Mouse (Mus musculus) kidney, embryonic 16.5 days (tissue): ENCODE measurements at regions not wholly inside any gene's neighbourhood (a gene's known extent, or its start where the extent isn't known, plus 50 kb on each side); places are given as distances from the start of the nearest gene placed in this dataset.
"Not testable (repeated sequence)": the region's sequence is repeated elsewhere in the genome, so short reads cannot be mapped to it uniquely, and the experiment has no call there.

ENCODE experiments used
- ATAC-seq: fragments of 200-750 bp; cut with Nextera tagmentation; 2 replicates; pipeline ENCODE4 v1.8.0; 2017; ENCODE audit warnings: moderate TSS enrichment; ENCODE audit not compliant: low FRiP score, low TSS enrichment
- H3K27ac ChIP-seq: fragments of 300-500 bp; sonication (generic); 2 replicates; pipeline ENCODE4 v1.5.1; 2014; ENCODE audit warnings: low read length
- H3K27me3 ChIP-seq: fragments of 300-500 bp; sonication (generic); 2 replicates; pipeline ENCODE4 v1.6.1; 2014; ENCODE audit warnings: low read length, control low read depth, mixed read lengths; ENCODE audit not compliant: insufficient read depth
- H3K36me3 ChIP-seq: fragments of 300-500 bp; sonication (generic); 2 replicates; pipeline ENCODE4 v1.6.1; 2014; ENCODE audit warnings: low read length, control low read depth, mixed read lengths; ENCODE audit not compliant: insufficient read depth
- H3K4me1 ChIP-seq: fragments of 300-500 bp; sonication (generic); 2 replicates; pipeline ENCODE4 v1.6.1; 2014; ENCODE audit warnings: low read length, control low read depth, mixed read lengths; ENCODE audit not compliant: insufficient read depth
- H3K4me2 ChIP-seq: fragments of 300-500 bp; sonication (generic); replicated peaks from 2 replicates; pipeline ENCODE4 v1.6.1; 2014; ENCODE audit warnings: low read depth, low read length
- H3K4me3 ChIP-seq: fragments of 300-500 bp; sonication (generic); 2 replicates; pipeline ENCODE4 v1.5.1; 2014; ENCODE audit warnings: mild to moderate bottlenecking, low read length
- H3K9ac ChIP-seq: fragments of 300-500 bp; sonication (generic); replicated peaks from 2 replicates; pipeline ENCODE4 v1.6.1; 2014; ENCODE audit warnings: low read length
- H3K9me3 ChIP-seq: fragments of 300-500 bp; sonication (generic); 2 replicates; pipeline ENCODE4 v1.6.1; 2016; ENCODE audit warnings: low read length, control low read depth
- WGBS: fragments of 180-500 bp; shearing (Covaris S2); extraction: QIAGEN DNeasy Blood & Tissue Kit; methylation state at CpG from one replicate; pipeline ENCODE4 v1.1.7; 2014; 5-methylcytosine and 5-hydroxymethylcytosine counted together

DNA sequence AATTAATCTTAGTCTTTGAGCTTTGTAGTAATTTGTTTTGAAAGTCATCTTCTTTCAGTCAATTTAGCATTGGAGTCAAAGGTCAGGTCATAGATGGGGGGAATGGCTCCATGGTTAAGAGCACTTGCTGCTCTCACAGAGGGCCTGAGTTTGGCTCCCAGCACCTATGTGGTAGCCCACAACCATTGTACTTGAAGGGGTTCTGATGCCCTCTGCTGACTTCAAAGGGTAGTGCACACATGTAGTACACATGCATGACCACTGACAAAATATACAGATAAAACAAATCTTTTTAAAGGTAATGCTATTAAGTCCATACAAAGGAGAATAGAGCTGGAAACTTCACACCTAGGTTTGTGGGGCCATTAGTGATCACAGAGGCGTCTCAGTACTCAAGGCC is 111.7 kb upstream of the Smlr1 start:
- H3K9ac ChIP-seq, result no peak overlapping the region
- no peaks in the 10 kb centered on the region for H3K27me3 ChIP-seq
- H3K36me3 ChIP-seq, result no peaks in the 10 kb centered on the region
- no peak overlapping the region for H3K27ac ChIP-seq
- no peak overlapping the region for H3K4me3 ChIP-seq
- WGBS, result 67% methylated on average over 1 of the region's 1 CpGs
- no peak overlapping the region for H3K4me2 ChIP-seq
- no peak for ATAC-seq
- no peaks in the 10 kb centered on the region for H3K9me3 ChIP-seq
- 0 out of 2 replicates have a peak, but pooled peaks cover 4% of the 10 kb centered on the region for H3K4me1 ChIP-seq

DNA sequence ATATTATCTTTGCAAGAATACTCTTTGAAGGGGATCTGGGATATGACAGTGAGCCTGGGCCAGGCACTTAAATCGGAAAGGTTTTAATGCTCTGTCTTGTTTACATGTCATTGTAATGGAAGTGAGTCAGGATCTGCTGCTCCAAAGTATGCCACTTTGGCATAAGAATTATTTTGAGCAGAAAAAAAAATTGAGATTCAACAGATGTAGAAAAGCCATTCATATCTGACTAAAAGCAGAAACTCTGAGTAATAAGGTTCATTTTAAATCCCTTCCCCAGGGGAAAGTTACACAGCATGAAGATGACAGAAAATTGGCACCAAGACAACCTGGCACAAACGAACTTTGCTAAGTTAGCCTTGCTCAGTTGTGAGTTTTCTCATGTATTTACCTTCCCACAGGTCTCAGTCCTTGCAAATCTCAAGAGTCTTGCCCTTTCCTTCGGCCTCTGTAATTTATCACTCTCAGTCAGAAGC is 107.5 kb upstream of the Smlr1 start:
- H3K4me2 ChIP-seq, result no peak overlapping the region
- 36% methylated on average over 3 of the region's 3 CpGs for WGBS
- no peaks in the 10 kb centered on the region for H3K27me3 ChIP-seq
- no peak overlapping the region; the same call in 1 of the 2 replicates for H3K27ac ChIP-seq
- H3K4me3 ChIP-seq, result no peak overlapping the region
- H3K9ac ChIP-seq, result no peak overlapping the region
- no peak for ATAC-seq
- 0 out of 2 replicates have a peak, but pooled peaks cover 2% of the 10 kb centered on the region for H3K4me1 ChIP-seq
- H3K36me3 ChIP-seq, result no peaks in the 10 kb centered on the region
- no peaks in the 10 kb centered on the region for H3K9me3 ChIP-seq

DNA sequence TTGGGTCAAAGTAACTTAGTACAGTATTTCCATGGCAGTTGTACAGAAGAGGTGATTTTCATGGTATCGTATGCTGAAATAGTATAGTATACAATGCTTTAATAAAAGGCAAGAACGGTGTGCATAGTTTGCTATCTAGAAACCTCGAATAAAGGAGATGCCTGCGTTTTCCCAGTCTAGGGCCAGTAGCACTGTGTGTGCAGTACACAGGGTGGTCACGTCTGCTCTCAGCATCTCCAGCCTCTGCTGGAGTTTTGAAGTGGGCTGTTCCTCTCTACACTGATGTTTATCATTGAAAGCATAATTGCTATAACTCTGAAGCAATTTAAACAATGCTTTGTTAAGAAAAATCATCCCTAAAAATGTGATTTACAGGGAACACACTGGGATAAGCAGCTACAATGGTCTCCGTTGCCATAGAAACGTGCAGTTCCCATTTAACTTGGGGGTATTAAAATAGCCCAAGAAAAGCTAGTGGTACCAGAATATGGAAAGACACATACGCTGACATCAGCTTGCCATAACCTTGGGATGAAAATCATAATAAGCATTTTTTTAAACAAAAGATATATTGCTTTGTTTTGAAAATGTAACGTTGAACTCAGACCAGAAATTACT is 106.1 kb upstream of the Smlr1 start:
- Histone ChIP-seq H3K4me1 (0 out of 2 replicates have a peak, but pooled peaks cover 2% of the 10 kb centered on the region), H3K27ac (no peak overlapping the region), H3K9me3 (no peaks in the 10 kb centered on the region), H3K4me3 (no peak overlapping the region), H3K36me3 (no peaks in the 10 kb centered on the region), H3K27me3 (no peaks in the 10 kb centered on the region), H3K9ac (no peak overlapping the region), H3K4me2 (no peak overlapping the region)
- WGBS, result 85% methylated on average over 9 of the region's 9 CpGs
- ATAC-seq, result no peak

- Histone ChIP-seq H3K9ac (no peak overlapping the region), H3K36me3 (no peaks in the 10 kb centered on the region), H3K4me3 (no peak overlapping the region), H3K27ac (no peak overlapping the region), H3K27me3 (no peaks in the 10 kb centered on the region), H3K4me2 (no peak overlapping the region), H3K4me1 (no peaks in the 10 kb centered on the region), H3K9me3 (no peaks in the 10 kb centered on the region)
- ATAC-seq, result no peak
- WGBS, result 60% methylated on average over 4 of the region's 4 CpGs
Observed at GRCm38 (mm10) chr10:25633058-25633614, 97.1 kb upstream of the Smlr1 start.

DNA sequence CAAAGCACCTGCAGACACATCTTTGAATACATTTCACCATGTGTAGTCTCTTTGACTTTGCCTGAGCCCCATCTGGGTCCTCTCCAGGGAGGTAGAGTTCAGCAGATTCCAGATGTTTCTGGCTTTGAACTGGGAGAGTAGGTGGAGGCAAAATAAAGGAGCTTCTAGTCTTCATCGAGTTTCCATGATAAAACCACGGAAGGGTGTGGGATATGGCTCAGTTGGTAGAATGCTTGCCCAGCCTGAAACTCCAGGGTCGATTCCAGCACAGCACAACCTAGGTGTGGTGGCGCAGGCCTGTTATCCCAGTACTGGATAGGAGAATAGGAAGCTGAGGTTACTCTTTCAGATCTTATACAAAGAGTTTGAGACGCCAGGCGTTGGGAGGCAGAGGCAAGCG is 96.2 kb upstream of the Smlr1 start:
- H3K27me3 ChIP-seq, result no peaks in the 10 kb centered on the region
- ATAC-seq, result no peak
- H3K27ac ChIP-seq, result no peak overlapping the region
- no peaks in the 10 kb centered on the region for H3K4me1 ChIP-seq
- H3K4me2 ChIP-seq, result no peak overlapping the region
- H3K9me3 ChIP-seq, result no peaks in the 10 kb centered on the region
- no peak overlapping the region for H3K4me3 ChIP-seq
- no peaks in the 10 kb centered on the region for H3K36me3 ChIP-seq
- H3K9ac ChIP-seq, result no peak overlapping the region
- 88% methylated on average over 7 of the region's 7 CpGs for WGBS

- 82% methylated on average over 5 of the region's 5 CpGs for WGBS
- ATAC-seq, result no peak
Observed at GRCm38 (mm10) chr10:25622585-25622984, 86.5 kb upstream of the Smlr1 start.

DNA sequence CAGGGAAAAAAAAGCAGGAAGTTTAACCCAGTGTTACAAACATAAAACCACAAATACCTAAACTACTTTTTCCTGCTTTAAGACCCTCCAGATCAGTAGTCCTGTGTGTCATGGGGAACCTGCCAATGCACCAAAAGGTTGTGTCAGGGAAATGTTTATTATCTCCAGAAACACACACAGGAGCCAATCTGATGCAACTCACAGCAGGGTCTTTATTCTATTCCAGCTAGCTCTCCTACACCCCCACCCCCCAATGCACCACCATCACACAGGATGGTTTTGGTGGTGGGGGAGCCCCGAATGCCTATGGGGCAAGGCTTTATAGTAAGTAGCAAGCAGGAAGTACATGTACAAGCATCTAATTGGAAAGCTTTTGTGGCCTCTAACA is 85.7 kb upstream of the Smlr1 start:
- H3K27me3 ChIP-seq, H3K9me3 ChIP-seq, H3K4me2 ChIP-seq, H3K4me1 ChIP-seq, H3K9ac ChIP-seq, H3K36me3 ChIP-seq, ATAC-seq, H3K4me3 ChIP-seq: not testable (repeated sequence)
- H3K27ac ChIP-seq, result 0 out of 2 replicates have a peak overlapping the region, but pooled peaks have one; percentile 38
- WGBS, result 70% methylated on average over 1 of the region's 1 CpGs

More at GRCm38 (mm10) chr10:25622585-25622984, 86.5 kb upstream of the Smlr1 start:
- no peak overlapping the region for H3K27ac ChIP-seq
- no peak overlapping the region for H3K4me3 ChIP-seq
- no peaks in the 10 kb centered on the region for H3K36me3 ChIP-seq
- no peak overlapping the region for H3K9ac ChIP-seq
- no peaks in the 10 kb centered on the region for H3K9me3 ChIP-seq
- no peak overlapping the region for H3K4me2 ChIP-seq
- H3K27me3 ChIP-seq, result no peaks in the 10 kb centered on the region
- no peaks in the 10 kb centered on the region for H3K4me1 ChIP-seq

DNA sequence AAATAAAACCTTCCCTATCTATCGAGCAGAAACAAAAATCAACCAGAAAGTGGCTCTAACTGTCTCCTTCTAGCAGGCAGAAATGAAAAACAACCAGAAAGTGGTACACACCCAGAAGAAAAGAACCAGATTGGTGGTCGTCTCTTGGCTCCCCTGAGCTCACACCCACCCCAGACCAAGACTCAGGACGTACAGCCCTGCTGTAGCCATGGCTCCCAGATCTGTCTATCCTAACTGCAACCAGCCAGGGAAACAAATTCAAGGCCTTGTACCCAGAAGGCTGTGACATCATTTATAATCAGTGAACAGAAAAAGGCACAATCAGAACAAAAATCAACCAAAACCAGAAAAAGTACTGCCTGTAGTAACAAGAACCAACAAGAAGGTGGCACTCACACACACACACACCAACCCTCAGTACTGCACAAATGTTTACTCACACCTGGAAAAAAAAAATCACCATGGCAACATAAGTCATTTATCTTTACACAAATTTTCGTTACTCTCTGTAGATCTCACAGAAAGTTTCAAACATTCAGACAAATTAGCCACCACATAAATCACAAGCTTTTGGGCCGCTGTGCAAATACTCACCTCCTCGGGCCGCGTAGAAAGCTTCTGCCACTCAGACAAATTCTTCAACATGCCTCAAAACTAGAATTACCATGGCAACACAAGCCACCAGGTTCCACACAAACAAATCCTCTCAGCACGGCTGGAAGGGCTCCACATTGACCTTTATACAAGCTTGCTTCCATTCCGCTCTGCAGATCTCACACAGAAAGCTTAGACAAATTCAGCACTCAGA is 85.1 kb upstream of the Smlr1 start:
- Histone ChIP-seq H3K9me3 (no peaks in the 10 kb centered on the region), H3K4me3 (no peak overlapping the region), H3K27ac (no peak overlapping the region), H3K36me3 (no peaks in the 10 kb centered on the region), H3K4me1 (no peaks in the 10 kb centered on the region), H3K4me2 (no peak overlapping the region), H3K27me3 (no peaks in the 10 kb centered on the region), H3K9ac (no peak overlapping the region)
- WGBS, result 47% methylated on average over 10 of the region's 10 CpGs
- peak; percentile 35; the same call in 1 of the 2 replicates for ATAC-seq

- Histone ChIP-seq H3K4me3 (no peak overlapping the region), H3K27ac (no peak overlapping the region), H3K4me2 (no peak overlapping the region), H3K27me3 (no peaks in the 10 kb centered on the region), H3K4me1 (no peaks in the 10 kb centered on the region), H3K9me3 (peaks cover 3% of the 10 kb centered on the region; the same call in 1 of the 2 replicates), H3K36me3 (no peaks in the 10 kb centered on the region), H3K9ac (no peak overlapping the region)
- ATAC-seq, result no peak
- WGBS, result 88% methylated on average over 2 of the region's 2 CpGs
Observed at GRCm38 (mm10) chr10:25619702-25620101, 83.6 kb upstream of the Smlr1 start.

GRCm38 (mm10) chr10:25601471-25601870 is 65.4 kb upstream of the Smlr1 start:
- WGBS, result 93% methylated on average over 2 of the region's 2 CpGs
- no peaks in the 10 kb centered on the region for H3K36me3 ChIP-seq
- H3K9ac ChIP-seq, result no peak overlapping the region
- H3K4me2 ChIP-seq, result no peak overlapping the region
- no peaks in the 10 kb centered on the region for H3K9me3 ChIP-seq
- no peak overlapping the region for H3K4me3 ChIP-seq
- H3K27me3 ChIP-seq, result no peaks in the 10 kb centered on the region
- no peaks in the 10 kb centered on the region for H3K4me1 ChIP-seq
- H3K27ac ChIP-seq, result no peak overlapping the region
- no peak for ATAC-seq
